Mouse (Mus musculus) naive thymus-derived CD4-positive, alpha-beta T cell, adult 2 months (primary cell): ENCODE data around the gene Mboat7.
A peak's percentile ranks its signal among the peaks of the same experiment; 100 is the strongest.
"Not testable (repeated sequence)": the region's sequence is repeated elsewhere in the genome, so short reads cannot be mapped to it uniquely, and the experiment has no call there.

Experiments used
- DNase-seq: peaks from one replicate; pipeline ENCODE4 v3.0.0-alpha.2; 2011; ENCODE audit warnings: low read depth

Gene Mboat7

GRCm38 (mm10) chr7:3692987-3693808 is at the start of gene Mboat7:
Gene Mboat7 (minus strand): TSS chr7:3693523.
- peak; percentile 99 for DNase-seq

GRCm38 (mm10) chr7:3732675-3733074 is 39.4 kb upstream of the Mboat7 start:
- DNase-seq: not testable (repeated sequence)

- not testable (repeated sequence) for DNase-seq
Measured at GRCm38 (mm10) chr7:3725459-3725858, 32.1 kb upstream of the Mboat7 start.

- DNase-seq: not testable (repeated sequence)
Measured at GRCm38 (mm10) chr7:3720268-3720667, 26.9 kb upstream of the Mboat7 start, which contains the start of gene Pirb. Gene Pirb (minus strand): TSS chr7:3720391.

- no peak for DNase-seq
Measured at GRCm38 (mm10) chr7:3715249-3715648, 21.9 kb upstream of the Mboat7 start.

- DNase-seq: no peak
Measured at GRCm38 (mm10) chr7:3712264-3712942, 19.1 kb upstream of the Mboat7 start.

- DNase-seq: no peak
Measured at GRCm38 (mm10) chr7:3709000-3709399, 15.7 kb upstream of the Mboat7 start.

GRCm38 (mm10) chr7:3708447-3708980 is 15.2 kb upstream of the Mboat7 start:
- DNase-seq: not testable (repeated sequence)

GRCm38 (mm10) chr7:3707568-3708413 is 14.5 kb upstream of the Mboat7 start:
- DNase-seq: peak; percentile 34

GRCm38 (mm10) chr7:3707027-3707426 is 13.7 kb upstream of the Mboat7 start:
- peak; percentile 51 for DNase-seq

- DNase-seq: peak; percentile 36
Measured at GRCm38 (mm10) chr7:3706343-3706934, 13.1 kb upstream of the Mboat7 start.

GRCm38 (mm10) chr7:3705911-3706310 is 12.6 kb upstream of the Mboat7 start:
- no peak for DNase-seq

GRCm38 (mm10) chr7:3705461-3705860 is 12.1 kb upstream of the Mboat7 start:
- not testable (repeated sequence) for DNase-seq

GRCm38 (mm10) chr7:3704475-3704874 is 11.2 kb upstream of the Mboat7 start:
- no peak for DNase-seq

- peak; percentile 99 for DNase-seq
Measured at GRCm38 (mm10) chr7:3703879-3704441, 10.6 kb upstream of the Mboat7 start, which contains the start of gene Rps9. Gene Rps9 (plus strand): TSS chr7:3703993.

GRCm38 (mm10) chr7:3703148-3703878 is 10.0 kb upstream of the Mboat7 start:
- no peak for DNase-seq

- DNase-seq: no peak
Measured at GRCm38 (mm10) chr7:3698471-3698870, 5.1 kb upstream of the Mboat7 start.

- not testable (repeated sequence) for DNase-seq
Measured at GRCm38 (mm10) chr7:3694949-3695305, 1.6 kb upstream of the Mboat7 start.

GRCm38 (mm10) chr7:3694076-3694948 is 989 bp upstream of the Mboat7 start:
- DNase-seq: peak; percentile 89

GRCm38 (mm10) chr7:3693809-3694075 is 419 bp upstream of the Mboat7 start:
- no peak for DNase-seq
